Mouse (Mus musculus) liver, embryonic 14.5 days (tissue): ENCODE results near the gene Pnpla2.

Experiments
- CTCF ChIP-seq: IDR thresholded peaks from 2 replicates; pipeline ENCODE4 v1.5.1; 2016; ENCODE audit warnings: antibody characterized with exemption, low read depth, control low read depth
- EP300 ChIP-seq: IDR thresholded peaks from 2 replicates; pipeline ENCODE4 v1.6.1; 2016; ENCODE audit warnings: antibody characterized with exemption, low read depth

- TF ChIP-seq CTCF (no peak), EP300 (no peak)
Observed at GRCm38 (mm10) chr7:141441460-141441859, 13.5 kb upstream of the Pnpla2 start.
